Mouse (Mus musculus) left cerebral cortex, postnatal 4 days (tissue): ENCODE results near the gene Arhgap44. TPM values are rescaled to one million over a fixed set of nuclear protein-coding genes. Genes with fewer than 3 reads are reported as not detected.

Experiments
- DNase-seq: peaks from one replicate; pipeline ENCODE4 v3.0.0-alpha.2; 2022
- intact Hi-C: fragments of 180-260 bp; cut with DNase I; formaldehyde crosslinking; loops from one replicate; pipeline ENCODE4 v1.15.1; 2025
- total RNA-seq, 2 experiments: library from RNA; stranded (reverse); gene quantifications; 2 replicates each; pipeline ENCODE4 v1.2.3; 2021

Arhgap44 gene
- total RNA-seq, 2 experiments from 2014 or later: 64.0 to 68.3 TPM

GRCm38 (mm10) chr11:65139030-65139429, 23.7 kb downstream of the Arhgap44 start:
- intact Hi-C loops: no loop called here
- DNase-seq: no peak

GRCm38 (mm10) chr11:65137145-65137652, 25.6 kb downstream of the Arhgap44 start:
- intact Hi-C loops: no loop called here
- no peak for DNase-seq

DNA sequence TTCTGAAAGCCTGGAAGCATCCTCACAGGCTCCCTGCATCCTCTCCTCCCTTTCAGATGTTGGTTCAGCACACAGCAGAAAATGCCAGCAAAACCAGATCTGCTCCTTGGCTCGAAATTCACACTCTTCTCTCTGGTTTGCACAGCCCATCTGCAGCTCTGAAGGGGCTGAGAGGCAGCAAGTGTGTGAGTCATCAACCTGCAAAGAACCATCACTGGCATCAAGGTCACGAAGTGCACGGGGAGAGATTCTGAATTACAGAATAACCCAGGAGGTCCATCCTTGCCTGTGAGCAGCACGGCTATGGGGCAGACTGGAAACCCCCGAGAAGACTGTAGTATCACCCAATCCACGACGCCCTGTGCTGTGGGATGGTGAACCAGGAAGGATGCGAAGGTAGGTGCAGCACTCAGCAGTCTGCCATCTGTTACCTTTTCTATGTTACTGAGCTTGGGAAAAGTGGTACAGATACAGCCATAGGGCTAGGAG, 27.5 kb downstream of the Arhgap44 start:
- intact Hi-C loops: no loop called here
- DNase-seq: no peak

- intact Hi-C loops: no loop called here
- no peak for DNase-seq
Measured at GRCm38 (mm10) chr11:65133661-65134060, 29.1 kb downstream of the Arhgap44 start.

DNA sequence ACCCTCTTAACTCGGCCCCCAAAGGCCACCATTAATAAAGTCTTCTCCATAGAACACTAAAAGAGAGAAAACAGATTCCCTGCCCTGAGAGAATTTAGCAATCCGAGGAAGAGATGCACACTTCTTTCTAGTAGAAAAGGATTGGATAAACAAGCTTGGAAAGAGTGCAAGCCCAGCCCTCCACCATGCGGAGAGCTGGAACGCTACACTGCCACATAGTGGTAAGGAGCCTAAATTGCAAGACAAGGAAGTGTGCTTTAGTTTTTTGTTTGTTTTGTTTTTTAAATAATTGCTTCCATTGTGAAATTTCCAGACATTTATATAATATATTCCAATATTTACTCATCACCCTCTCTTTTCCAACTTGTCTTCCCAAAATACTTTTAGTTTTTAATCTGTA, 33.7 kb downstream of the Arhgap44 start:
- intact Hi-C loops: no loop called here
- no peak for DNase-seq

DNA sequence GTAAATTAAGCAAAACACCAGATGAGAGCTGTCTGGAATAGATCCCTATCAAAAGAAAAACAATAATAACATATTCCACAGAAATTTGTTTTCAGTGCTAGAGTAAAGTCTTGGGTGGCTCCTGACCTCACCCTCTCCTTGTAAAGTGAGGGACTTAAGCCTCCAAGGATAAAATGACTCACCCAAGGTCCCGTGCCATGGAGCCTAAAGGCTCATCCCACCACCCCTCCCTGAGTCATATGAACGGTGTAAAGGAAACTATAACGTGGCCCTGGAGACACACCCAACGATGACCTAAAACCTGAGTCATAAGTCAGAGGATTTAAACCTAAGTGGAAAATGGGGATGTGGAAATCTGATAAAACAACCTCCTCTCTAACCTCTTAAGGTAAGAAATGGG, 34.1 kb downstream of the Arhgap44 start:
- DNase-seq: no peak
- intact Hi-C loops: no loop called here

DNA sequence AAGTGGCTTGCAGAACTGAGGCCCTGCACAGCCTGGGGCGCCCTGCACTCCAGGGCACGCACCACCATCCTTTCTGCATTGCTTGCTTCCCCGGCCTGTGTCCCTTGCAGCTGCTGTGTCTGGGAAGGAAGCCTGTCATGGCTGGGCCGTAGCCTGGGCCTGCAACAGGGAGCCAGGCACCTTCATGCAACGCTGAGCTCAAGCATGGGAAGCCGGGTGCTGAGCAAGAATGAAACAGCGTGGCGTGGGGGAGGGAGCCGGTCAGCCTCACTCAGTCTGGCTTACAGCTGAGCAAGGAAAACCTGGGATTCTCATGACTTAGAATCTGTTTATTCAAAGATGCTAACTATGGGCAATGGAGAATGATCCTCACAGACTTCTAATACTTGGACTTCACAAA, 36.2 kb downstream of the Arhgap44 start:
- intact Hi-C loops: no loop called here
- DNase-seq: peak; percentile 59

- intact Hi-C loops: no loop called here
- peak; percentile 75 for DNase-seq
Measured at GRCm38 (mm10) chr11:65124913-65125418, 37.8 kb downstream of the Arhgap44 start.

- DNase-seq: no peak
- intact Hi-C loops: no loop called here
Measured at GRCm38 (mm10) chr11:65120276-65120675, 42.5 kb downstream of the Arhgap44 start.

DNA sequence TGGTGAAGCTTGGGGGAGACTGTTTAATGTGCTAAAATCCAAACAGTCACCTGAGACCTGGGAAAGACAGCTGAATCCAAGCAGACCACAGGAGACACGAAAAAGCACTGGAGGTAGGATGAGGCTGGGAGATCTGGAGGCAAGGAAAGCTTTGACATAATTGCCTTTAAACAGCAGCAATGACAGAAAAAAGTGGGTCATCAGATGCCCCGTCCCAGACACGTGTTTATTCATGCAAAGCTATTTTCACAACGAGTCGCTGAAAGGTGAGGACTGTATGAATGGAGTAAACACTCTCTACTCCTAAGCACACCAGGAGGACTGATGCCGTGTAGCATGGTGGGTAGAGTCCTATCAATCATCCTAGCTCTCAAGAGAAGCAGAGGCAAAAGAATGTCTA, 47.0 kb downstream of the Arhgap44 start:
- intact Hi-C loops: no loop called here
- DNase-seq: no peak

GRCm38 (mm10) chr11:65112086-65112485, 50.7 kb downstream of the Arhgap44 start:
- no peak for DNase-seq
- intact Hi-C loops: no loop called here

DNA sequence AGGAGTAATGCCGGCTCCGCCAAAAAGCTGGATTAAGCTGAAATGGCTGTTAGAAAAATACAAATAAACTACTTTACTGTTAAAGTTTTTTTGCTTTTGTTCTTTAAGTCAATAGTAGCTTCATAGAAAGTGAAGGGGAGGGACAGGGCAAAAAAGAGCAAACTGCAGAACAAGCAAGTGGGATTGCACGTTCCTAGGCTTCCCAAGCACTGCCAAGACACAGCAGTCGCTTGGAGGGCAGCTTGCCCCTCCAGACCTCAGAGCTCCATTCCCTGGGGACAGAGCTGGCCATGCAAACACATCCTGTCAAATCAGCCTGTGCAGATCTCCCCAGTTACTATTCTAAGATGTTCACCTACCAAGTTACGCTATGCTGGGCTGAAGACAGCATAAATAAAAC, 51.1 kb downstream of the Arhgap44 start:
- intact Hi-C loops: no loop called here
- peak; percentile 60 for DNase-seq

GRCm38 (mm10) chr11:65110058-65110457, 52.7 kb downstream of the Arhgap44 start:
- intact Hi-C loops: no loop called here
- DNase-seq: no peak

DNA sequence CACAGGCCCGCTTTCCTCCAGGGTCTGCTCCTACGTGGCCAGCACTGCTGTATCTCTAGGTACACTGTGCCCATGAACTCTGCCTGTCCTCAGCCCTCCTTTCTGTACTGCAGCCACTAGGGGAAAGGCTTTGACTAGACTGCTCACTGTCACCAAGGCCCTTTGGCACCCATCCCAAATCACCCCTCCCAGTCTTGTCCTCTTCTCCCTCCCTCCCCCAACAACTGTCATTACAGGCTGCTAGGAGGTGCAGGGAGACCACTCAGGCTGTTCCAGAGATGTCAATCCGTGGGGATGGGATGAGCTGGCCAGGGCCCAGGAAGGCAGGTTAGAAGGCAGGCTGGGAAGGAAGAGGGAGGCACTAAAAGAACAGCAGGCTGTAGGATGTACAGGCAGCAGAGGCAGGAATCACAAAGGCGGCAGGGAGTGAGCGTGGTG, 55.0 kb downstream of the Arhgap44 start:
- DNase-seq: peak; percentile 77
- intact Hi-C loops: no loop called here

GRCm38 (mm10) chr11:65107151-65107550, 55.6 kb downstream of the Arhgap44 start:
- intact Hi-C loops: no loop called here
- DNase-seq: no peak

GRCm38 (mm10) chr11:65104076-65104475, 58.7 kb downstream of the Arhgap44 start:
- DNase-seq: no peak
- intact Hi-C loops: no loop called here

DNA sequence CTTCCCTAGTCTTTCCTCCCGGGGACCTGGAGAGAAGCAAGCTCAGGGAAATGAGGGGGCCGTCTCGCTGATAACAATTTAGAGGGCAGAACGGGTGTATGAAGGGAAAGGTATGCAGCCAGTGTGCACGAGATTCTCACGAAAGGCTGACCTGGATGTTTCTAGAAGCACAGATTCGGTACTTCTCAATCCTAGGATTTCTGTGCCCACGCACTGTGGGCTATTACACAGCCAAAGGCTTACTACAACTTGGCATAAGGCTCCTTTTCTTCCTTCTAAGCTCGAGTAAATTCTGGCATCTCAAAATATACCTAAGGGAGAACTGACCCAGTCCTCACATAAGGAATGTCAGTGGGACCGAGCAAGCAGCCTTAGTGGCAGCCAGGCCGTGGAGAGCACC, 61.6 kb downstream of the Arhgap44 start:
- intact Hi-C loops: no loop called here

GRCm38 (mm10) chr11:65100031-65100430, 62.7 kb downstream of the Arhgap44 start:
- intact Hi-C loops: no loop called here
- DNase-seq: no peak

More for the DNA sequence above, 61.6 kb downstream of the Arhgap44 start:
- no peak for DNase-seq

DNA sequence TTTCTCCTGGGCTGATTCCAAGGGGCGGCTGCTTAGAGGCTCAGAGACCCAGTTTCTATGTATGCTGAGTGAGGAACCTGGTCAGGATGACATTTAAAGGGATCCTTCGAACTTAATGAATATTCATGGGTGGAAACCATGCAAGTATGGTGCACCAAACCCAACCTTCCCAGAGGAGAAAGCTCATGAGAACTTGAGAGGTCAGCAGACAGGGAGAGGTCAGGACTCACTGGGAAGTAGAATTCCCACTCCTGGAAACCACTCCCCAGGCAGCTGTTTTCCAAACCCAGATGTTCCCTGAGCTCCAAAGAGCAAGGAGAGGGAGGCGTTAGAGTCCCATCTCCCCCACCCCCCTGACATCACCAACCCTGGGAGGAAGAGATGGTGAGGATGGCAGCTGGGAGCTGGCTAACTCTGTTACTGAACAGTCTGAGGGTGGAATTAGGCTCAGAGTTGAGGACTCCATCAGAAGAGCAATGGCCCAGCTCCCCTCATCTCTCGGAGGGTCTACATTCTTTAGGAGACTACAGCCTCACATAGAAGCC, 65.2 kb downstream of the Arhgap44 start:
- intact Hi-C loops: no loop called here
- no peak for DNase-seq

DNA sequence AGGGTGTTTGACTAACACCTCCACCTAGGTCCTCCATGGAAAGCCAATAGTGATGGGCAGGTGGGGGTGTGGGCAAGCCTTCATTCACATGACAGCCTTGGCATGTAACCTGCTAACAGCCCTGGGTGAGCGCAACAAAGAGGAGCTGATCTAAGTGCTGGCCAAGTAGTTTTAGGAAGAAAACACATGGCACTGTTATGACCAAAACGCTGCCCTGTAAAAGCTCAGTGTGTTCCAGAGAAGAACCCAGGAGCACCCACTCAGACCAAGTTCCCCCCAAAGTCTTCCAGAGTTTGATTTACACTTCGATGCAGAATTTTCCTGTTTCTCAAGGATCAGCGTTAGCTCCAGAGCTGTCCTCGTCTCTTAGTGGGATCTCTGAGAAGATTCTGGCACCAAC, 65.9 kb downstream of the Arhgap44 start:
- DNase-seq: no peak
- intact Hi-C loops: no loop called here

- intact Hi-C loops: no loop called here
Measured at GRCm38 (mm10) chr11:65092851-65093250, 69.9 kb downstream of the Arhgap44 start.

DNA sequence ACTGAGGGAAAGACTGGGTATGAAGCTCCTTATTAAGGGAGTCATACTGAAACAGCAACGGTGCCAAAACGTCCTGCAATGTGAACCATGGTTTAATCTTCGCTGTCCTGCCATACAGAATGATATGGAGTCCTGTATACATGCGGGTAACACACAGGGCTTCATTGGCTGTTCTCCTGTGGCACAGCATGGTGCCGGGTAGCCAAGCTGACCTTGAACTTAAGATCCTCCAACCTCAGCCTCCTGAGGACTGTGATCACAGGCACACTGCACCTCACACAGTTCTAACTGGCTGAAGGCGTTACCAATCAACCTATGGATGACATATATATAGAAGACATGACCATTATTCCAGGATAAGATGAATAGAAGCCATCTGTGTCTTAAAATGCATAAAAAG, 72.4 kb downstream of the Arhgap44 start:
- no peak for DNase-seq
- intact Hi-C loops: no loop called here

More at GRCm38 (mm10) chr11:65092851-65093250, 69.9 kb downstream of the Arhgap44 start:
- no peak for DNase-seq

GRCm38 (mm10) chr11:65089982-65090381, 72.8 kb downstream of the Arhgap44 start:
- intact Hi-C loops: loop anchor here (10.0 kb wide), 1 partner anchor 65 kb away; the partner anchor contains the start of gene 1700086D15Rik
- no peak for DNase-seq
